Mouse (Mus musculus) midbrain, postnatal 0 days (tissue): ENCODE data around the gene Cactin. TPM values are rescaled to one million over a fixed set of nuclear protein-coding genes. Genes with fewer than 3 reads are reported as not detected.

Experiments
- ATAC-seq: fragments of 200-750 bp; cut with Nextera tagmentation; 2 replicates; pipeline ENCODE4 v1.8.0; 2017; ENCODE audit warnings: moderate number of reproducible peaks, mild to moderate bottlenecking, moderate TSS enrichment, moderate library complexity; ENCODE audit not compliant: low FRiP score
- DNase-seq: peaks from one replicate; pipeline ENCODE4 v3.0.0-alpha.2; 2015; ENCODE audit warnings: low spot score
- H3K27ac ChIP-seq: fragments of 300-500 bp; sonication (generic); 2 replicates; pipeline ENCODE4 v1.5.1; 2014; ENCODE audit warnings: low read depth, mild to moderate bottlenecking, low read length, mixed read lengths
- H3K27me3 ChIP-seq: fragments of 300-500 bp; sonication (generic); 2 replicates; pipeline ENCODE4 v1.6.1; 2014; ENCODE audit warnings: low read length, control low read depth, mixed read lengths; ENCODE audit not compliant: insufficient read depth
- H3K36me3 ChIP-seq: fragments of 300-500 bp; sonication (generic); 2 replicates; pipeline ENCODE4 v1.6.1; 2014; ENCODE audit warnings: low read length, control low read depth, mixed read lengths; ENCODE audit not compliant: insufficient read depth
- H3K4me1 ChIP-seq: fragments of 300-500 bp; sonication (generic); 2 replicates; pipeline ENCODE4 v1.6.1; 2014; ENCODE audit warnings: mild to moderate bottlenecking, control low read depth, antibody characterized with exemption, low read length, mixed read lengths; ENCODE audit not compliant: insufficient read depth
- H3K4me2 ChIP-seq: fragments of 300-500 bp; sonication (generic); 2 replicates; pipeline ENCODE4 v1.6.1; 2014; ENCODE audit warnings: low read depth, mild to moderate bottlenecking, low read length, mixed read lengths; ENCODE audit not compliant: poor library complexity, severe bottlenecking
- H3K4me3 ChIP-seq: fragments of 300-500 bp; sonication (generic); 2 replicates; pipeline ENCODE4 v1.5.1; 2014; ENCODE audit warnings: low read depth, mild to moderate bottlenecking, low read length, moderate library complexity
- H3K9ac ChIP-seq: fragments of 300-500 bp; sonication (generic); replicated peaks from 2 replicates; pipeline ENCODE4 v1.6.1; 2014; ENCODE audit warnings: mild to moderate bottlenecking, low read length, moderate library complexity, mixed read lengths; ENCODE audit not compliant: poor library complexity, severe bottlenecking
- H3K9me3 ChIP-seq: fragments of 300-500 bp; sonication (generic); 2 replicates; pipeline ENCODE4 v1.6.1; 2016; ENCODE audit warnings: low read length, control low read depth
- CTCF ChIP-seq: IDR thresholded peaks from 2 replicates; pipeline ENCODE4 v1.5.1; 2016; ENCODE audit warnings: antibody characterized with exemption, mild to moderate bottlenecking
- WGBS: fragments of 180-500 bp; shearing (Covaris S2); extraction: QIAGEN DNeasy Blood & Tissue Kit; methylation state at CpG from one replicate; pipeline ENCODE4 v1.1.7; 2014; 5-methylcytosine and 5-hydroxymethylcytosine counted together
- polyA plus RNA-seq: library from polyadenylated mRNA; unstranded; fragments of >200 nt; fragmentation: Nextera tagmentation; extraction: Ambion mirVana; gene quantifications from 2 replicates; pipeline ENCODE4 v1.2.1, GENCODE M21; 2015
- total RNA-seq: library from RNA; depleted of rRNA; stranded (reverse); fragments of >200 nt; gene quantifications from 2 replicates; pipeline ENCODE4 v1.2.3, GENCODE M21; 2014

Gene Cactin
- total and polyA plus RNA-seq, 2 experiments from 2014 or later, result 20.2 to 22.7 TPM

- H3K27me3 ChIP-seq, result no peaks in the 10 kb centered on the region
- no peak for DNase-seq
- no peak for ATAC-seq
- 60% methylated on average over 14 of the region's 14 CpGs for WGBS
- H3K4me2 ChIP-seq, result no peak overlapping the region
- no peak for TF ChIP-seq CTCF
- no peaks in the 10 kb centered on the region for H3K36me3 ChIP-seq
- H3K9ac ChIP-seq, result no peak overlapping the region
- H3K4me3 ChIP-seq, result no peak overlapping the region
- H3K4me1 ChIP-seq, result peaks cover 13% of the 10 kb centered on the region
- no peak overlapping the region for H3K27ac ChIP-seq
- no peaks in the 10 kb centered on the region for H3K9me3 ChIP-seq
Measured at GRCm38 (mm10) chr10:81289811-81290210, 31.1 kb upstream of the Cactin start.

- peak overlapping the region; percentile 20; the same call in 1 of the 2 replicates for H3K4me2 ChIP-seq
- no peaks in the 10 kb centered on the region for H3K36me3 ChIP-seq
- no peak for TF ChIP-seq CTCF
- 17% methylated on average over 24 of the region's 24 CpGs for WGBS
- ATAC-seq (no peak), DNase-seq (no peak)
- peaks cover 18% of the 10 kb centered on the region for H3K4me1 ChIP-seq
- no peaks in the 10 kb centered on the region for H3K27me3 ChIP-seq
- H3K27ac ChIP-seq, result no peak overlapping the region
- H3K4me3 ChIP-seq, result peak overlapping the region; percentile 11; the same call in 1 of the 2 replicates
- H3K9me3 ChIP-seq, result no peaks in the 10 kb centered on the region
- no peak overlapping the region for H3K9ac ChIP-seq
Measured at GRCm38 (mm10) chr10:81290698-81291460, 30.0 kb upstream of the Cactin start.

GRCm38 (mm10) chr10:81291511-81292104 lies 29.3 kb upstream of the Cactin start, which contains the start of gene Tjp3:
Gene Tjp3 (minus strand): TSS chr10:81291581.
- Histone ChIP-seq H3K9me3 (no peaks in the 10 kb centered on the region), H3K36me3 (no peaks in the 10 kb centered on the region), H3K4me2 (peak within 1 kb of the TSS; percentile 20; the same call in 1 of the 2 replicates), H3K4me1 (peaks cover 18% of the 10 kb centered on the region), H3K9ac (no peak within 1 kb of the TSS), H3K4me3 (peak within 1 kb of the TSS; percentile 70; the same call in 1 of the 2 replicates), H3K27ac (no peak within 1 kb of the TSS), H3K27me3 (no peaks in the 10 kb centered on the region)
- no peak for ATAC-seq
- WGBS, result 81% methylated on average over 9 of the region's 9 CpGs
- TF ChIP-seq CTCF, result no peak
- no peak for DNase-seq

- H3K9me3 ChIP-seq, result no peaks in the 10 kb centered on the region
- TF ChIP-seq CTCF, result peak; percentile 89
- H3K4me3 ChIP-seq, result peak within 1 kb of the TSS; percentile 70
- peak within 1 kb of the TSS; percentile 94 for H3K4me2 ChIP-seq
- WGBS, result under 1% methylated on average over 71 of the region's 80 CpGs
- peak within 1 kb of the TSS; percentile 84 for H3K27ac ChIP-seq
- peak; percentile 95 for ATAC-seq
- peaks cover 18% of the 10 kb centered on the region for H3K4me1 ChIP-seq
- no peaks in the 10 kb centered on the region for H3K36me3 ChIP-seq
- peak within 1 kb of the TSS; percentile 92 for H3K9ac ChIP-seq
- H3K27me3 ChIP-seq, result no peaks in the 10 kb centered on the region
- peak; percentile 99 for DNase-seq
Measured at GRCm38 (mm10) chr10:81292554-81293333, 28.2 kb upstream of the Cactin start, which contains the start of gene Pip5k1c. Gene Pip5k1c (plus strand): TSS chr10:81292963.

GRCm38 (mm10) chr10:81293334-81294030 lies 27.4 kb upstream of the Cactin start:
- Histone ChIP-seq H3K27ac (peak overlapping the region; percentile 84), H3K4me3 (peak overlapping the region; percentile 70), H3K36me3 (no peaks in the 10 kb centered on the region), H3K4me1 (peaks cover 18% of the 10 kb centered on the region), H3K27me3 (no peaks in the 10 kb centered on the region), H3K4me2 (peak overlapping the region; percentile 94), H3K9me3 (no peaks in the 10 kb centered on the region), H3K9ac (peak overlapping the region; percentile 92)
- no peak for DNase-seq
- 3% methylated on average over 25 of the region's 25 CpGs for WGBS
- no peak; the same call in 1 of the 2 replicates for ATAC-seq
- TF ChIP-seq CTCF, result no peak; the same call in 1 of the 2 replicates
